ENCODE assay signal across 8 mouse cellular contexts in genomic region chr11:99231049-99231816, GRCm38 (mm10). TPM values are rescaled to one million over a fixed set of nuclear protein-coding genes. Genes with fewer than 3 reads are reported as not detected.
DNase-seq lines count a peak whose midpoint lies in the region; ATAC-seq and TF ChIP-seq lines count a peak whose summit lies in the region.

No protein-coding gene starts in this region.

- DNase-seq in lung, postnatal 0 days (ENCODE audit: low spot score) = no peak
- DNase-seq in lung, postnatal 14 days = no peak
- DNase-seq in retina, embryonic 14.5 days (ENCODE audit: low spot score) = no peak
- no peak for DNase-seq in ovary, postnatal 14 days (ENCODE audit: low spot score)
- DNase-seq in kidney, postnatal 36 days = no peak

- H3K9me3 ChIP-seq in lung, postnatal 0 days (ENCODE audit: low read length) = no peaks in the 10 kb centered on the region
- no peaks in the 10 kb centered on the region for H3K9me3 ChIP-seq in limb, embryonic 12.5 days
- H3K9me3 ChIP-seq in stomach, embryonic 14.5 days (ENCODE audit: control insufficient read depth, low read depth, low read length) = no peaks in the 10 kb centered on the region

- H3K4me1 ChIP-seq in lung, postnatal 0 days (ENCODE audit: insufficient read depth, low read depth, low read length) = peaks cover 10% of the 10 kb centered on the region
- H3K4me1 ChIP-seq in embryonic fibroblast, embryonic 13.5 days (ENCODE audit: control insufficient read depth, insufficient read depth, low read length) = peaks cover 5% of the 10 kb centered on the region; the same call in 1 of the 2 replicates
- peaks cover 29% of the 10 kb centered on the region for H3K4me1 ChIP-seq in limb, embryonic 12.5 days (replicated peaks)
- H3K4me1 ChIP-seq in stomach, embryonic 14.5 days (ENCODE audit: control insufficient read depth, insufficient read depth, low read length) = peaks cover 11% of the 10 kb centered on the region

- peak overlapping the region; percentile 99 for H3K9ac ChIP-seq in lung, postnatal 0 days (replicated peaks; ENCODE audit: low read depth)
- H3K9ac ChIP-seq in limb, embryonic 12.5 days (replicated peaks) = peak overlapping the region; percentile 99
- H3K9ac ChIP-seq in stomach, embryonic 14.5 days (replicated peaks; ENCODE audit: low read depth, low read length) = peak overlapping the region; percentile 99

- WGBS in lung, postnatal 0 days = 20% methylated on average over 15 of the region's 15 CpGs
- 24% methylated on average over 15 of the region's 15 CpGs for WGBS in limb, embryonic 12.5 days
- 20% methylated on average over 15 of the region's 15 CpGs for WGBS in stomach, embryonic 14.5 days

- peak; percentile 15; the same call in 1 of the 2 replicates for TF ChIP-seq POLR2A in embryonic fibroblast, embryonic 13.5 days (IDR thresholded peaks at IDR 0.05; ENCODE audit: low read depth, low read length)

- no peak for TF ChIP-seq CTCF in lung, postnatal 0 days (IDR thresholded peaks at IDR 0.05)
- no peak for TF ChIP-seq CTCF in embryonic fibroblast, embryonic 13.5 days (IDR thresholded peaks at IDR 0.05; ENCODE audit: borderline replicate concordance, insufficient read depth, low read length)

- H3K4me3 ChIP-seq in lung, postnatal 0 days (ENCODE audit: low read depth, low read length) = peak overlapping the region; percentile 72
- H3K4me3 ChIP-seq in embryonic fibroblast, embryonic 13.5 days (ENCODE audit: insufficient read depth, low read length) = peak overlapping the region; percentile 67
- H3K4me3 ChIP-seq in limb, embryonic 12.5 days (replicated peaks) = peak overlapping the region; percentile 82
- peak overlapping the region; percentile 89 for H3K4me3 ChIP-seq in stomach, embryonic 14.5 days (ENCODE audit: low read depth, low read length)

- peak overlapping the region; percentile 99 for H3K27ac ChIP-seq in lung, postnatal 0 days (ENCODE audit: low read length)
- peak overlapping the region; percentile 97 for H3K27ac ChIP-seq in embryonic fibroblast, embryonic 13.5 days (ENCODE audit: insufficient read depth, low read length)
- H3K27ac ChIP-seq in limb, embryonic 12.5 days = peak overlapping the region; percentile 99
- peak overlapping the region; percentile 99 for H3K27ac ChIP-seq in stomach, embryonic 14.5 days (ENCODE audit: low read length)

- ATAC-seq in lung, postnatal 0 days = peak; percentile 11; the same call in 1 of the 2 replicates
- ATAC-seq in limb, embryonic 12.5 days (ENCODE audit: insufficient number of reproducible peaks, insufficient read depth, low FRiP score, low TSS enrichment, low read depth) = no peak
- ATAC-seq in stomach, embryonic 14.5 days (ENCODE audit: insufficient number of reproducible peaks, insufficient read depth, low FRiP score, low read depth) = no peak

- no peak for TF ChIP-seq EP300 in lung, postnatal 0 days (IDR thresholded peaks at IDR 0.05)

- H3K36me3 ChIP-seq in lung, postnatal 0 days (ENCODE audit: insufficient read depth, low read length) = 0 out of 2 replicates have a peak, but pooled peaks cover 1% of the 10 kb centered on the region
- peaks cover 17% of the 10 kb centered on the region for H3K36me3 ChIP-seq in limb, embryonic 12.5 days
- H3K36me3 ChIP-seq in stomach, embryonic 14.5 days (ENCODE audit: control insufficient read depth, insufficient read depth, low read length) = peaks cover 17% of the 10 kb centered on the region

- no peaks in the 10 kb centered on the region for H3K27me3 ChIP-seq in lung, postnatal 0 days (replicated peaks; ENCODE audit: insufficient read depth, low read length)
- H3K27me3 ChIP-seq in limb, embryonic 12.5 days = no peaks in the 10 kb centered on the region
- no peaks in the 10 kb centered on the region for H3K27me3 ChIP-seq in stomach, embryonic 14.5 days (ENCODE audit: control insufficient read depth, insufficient read depth, low read length)

- peak overlapping the region; percentile 74 for H3K4me2 ChIP-seq in lung, postnatal 0 days (replicated peaks; ENCODE audit: low read depth, low read length)
- peak overlapping the region; percentile 68 for H3K4me2 ChIP-seq in limb, embryonic 12.5 days
- peak overlapping the region; percentile 65 for H3K4me2 ChIP-seq in stomach, embryonic 14.5 days (replicated peaks; ENCODE audit: low read depth, low read length)

RNA-seq across cellular contexts. Expression of gene Smarce1, which starts 0.4 kb away (rescaled TPM):
- polyA plus RNA-seq in lung, postnatal 0 days (2015; fragmentation: Nextera tagmentation; extraction: Ambion mirVana) = 133 and 136 TPM in 2 replicates
- 137 and 154 TPM in 2 replicates for polyA plus RNA-seq in embryonic fibroblast, embryonic 13.5 days (2011; ENCODE audit: insufficient read length, low read depth, missing spikeins)
- 403 and 407 TPM in 2 replicates for polyA plus RNA-seq in limb, embryonic 12.5 days (2016; fragmentation: Nextera tagmentation; extraction: Ambion mirVana)
- polyA plus RNA-seq in stomach, embryonic 14.5 days (2014; fragmentation: Nextera tagmentation; extraction: Ambion mirVana) = 156 and 164 TPM in 2 replicates

RNA-seq across cellular contexts. Expression of gene Krt222, which starts 12.7 kb away (rescaled TPM):
- polyA plus RNA-seq in lung, postnatal 0 days (2015; fragmentation: Nextera tagmentation; extraction: Ambion mirVana) = 0.40 and 0.44 TPM in 2 replicates
- polyA plus RNA-seq in embryonic fibroblast, embryonic 13.5 days (2011; ENCODE audit: insufficient read length, low read depth, missing spikeins) = 0.49 TPM in 1 of 2 replicates, not detected in the other
- polyA plus RNA-seq in limb, embryonic 12.5 days (2016; fragmentation: Nextera tagmentation; extraction: Ambion mirVana) = 0.15 and 0.36 TPM in 2 replicates
- 0.18 and 0.68 TPM in 2 replicates for polyA plus RNA-seq in stomach, embryonic 14.5 days (2014; fragmentation: Nextera tagmentation; extraction: Ambion mirVana)

RNA-seq across cellular contexts. Expression of gene Krt24, which starts 53.8 kb away (rescaled TPM):
- not detected in 2 replicates for polyA plus RNA-seq in lung, postnatal 0 days (2015; fragmentation: Nextera tagmentation; extraction: Ambion mirVana)
- not detected in 2 replicates for polyA plus RNA-seq in embryonic fibroblast, embryonic 13.5 days (2011; ENCODE audit: insufficient read length, low read depth, missing spikeins)
- polyA plus RNA-seq in limb, embryonic 12.5 days (2016; fragmentation: Nextera tagmentation; extraction: Ambion mirVana) = 0.21 and 0.41 TPM in 2 replicates
- 0.13 TPM in 1 of 2 replicates, not detected in the other for polyA plus RNA-seq in stomach, embryonic 14.5 days (2014; fragmentation: Nextera tagmentation; extraction: Ambion mirVana)
